Mouse (Mus musculus): ENCODE measurements around the gene Nos1. TPM values are rescaled to one million over a fixed set of nuclear protein-coding genes. Genes with fewer than 3 reads are reported as not detected.
A peak's percentile ranks its signal among the peaks of the same experiment; 100 is the strongest.

The Nos1 gene
- polyA plus RNA-seq, 1 experiment = 0.15 TPM

GRCm38 (mm10) chr5:117977501-117978158 is 196.8 kb downstream of the Nos1 start:
- peaks cover 2% of the 10 kb centered on the region; the same call in 1 of the 2 replicates for H3K4me1 ChIP-seq (ENCODE audit: control insufficient read depth, insufficient read depth, low read length)
- peak overlapping the region; percentile 72 for H3K4me3 ChIP-seq (replicated peaks; ENCODE audit: control insufficient read depth, low read depth, low read length)
- TF ChIP-seq POLR2A (IDR thresholded peaks at IDR 0.05; ENCODE audit: borderline replicate concordance, control insufficient read depth, low read depth, low read length) (no peak), CTCF (IDR thresholded peaks at IDR 0.05; ENCODE audit: control insufficient read depth, insufficient read depth, low read length) (no peak)
- no peak overlapping the region for H3K27ac ChIP-seq (ENCODE audit: control insufficient read depth, insufficient read depth, low read depth, low read length, poor library complexity)
- WGBS = 2% methylated on average over 30 of the region's 30 CpGs

GRCm38 (mm10) chr5:117978159-117978697 is 197.4 kb downstream of the Nos1 start:
- WGBS = 71% methylated on average over 17 of the region's 17 CpGs
- H3K4me1 ChIP-seq (ENCODE audit: control insufficient read depth, insufficient read depth, low read length) = peaks cover 2% of the 10 kb centered on the region; the same call in 1 of the 2 replicates
- no peak overlapping the region for H3K27ac ChIP-seq (ENCODE audit: control insufficient read depth, insufficient read depth, low read depth, low read length, poor library complexity)
- no peak for TF ChIP-seq CTCF (IDR thresholded peaks at IDR 0.05; ENCODE audit: control insufficient read depth, insufficient read depth, low read length)
- H3K4me3 ChIP-seq (replicated peaks; ENCODE audit: control insufficient read depth, low read depth, low read length) = no peak overlapping the region

- Histone ChIP-seq H3K4me1 (ENCODE audit: control insufficient read depth, insufficient read depth, low read length) (peaks cover 2% of the 10 kb centered on the region; the same call in 1 of the 2 replicates), H3K27ac (ENCODE audit: control insufficient read depth, insufficient read depth, low read depth, low read length, poor library complexity) (no peak overlapping the region), H3K4me3 (replicated peaks; ENCODE audit: control insufficient read depth, low read depth, low read length) (no peak overlapping the region)
- TF ChIP-seq CTCF (IDR thresholded peaks at IDR 0.05; ENCODE audit: control insufficient read depth, insufficient read depth, low read length) (no peak), POLR2A (IDR thresholded peaks at IDR 0.05; ENCODE audit: borderline replicate concordance, control insufficient read depth, low read depth, low read length) (no peak)
- WGBS = 87% methylated on average over 5 of the region's 5 CpGs
Measured at GRCm38 (mm10) chr5:117979082-117979481, 198.2 kb downstream of the Nos1 start.

- TF ChIP-seq CTCF (IDR thresholded peaks at IDR 0.05; ENCODE audit: control insufficient read depth, insufficient read depth, low read length) = no peak
- TF ChIP-seq POLR2A (IDR thresholded peaks at IDR 0.05; ENCODE audit: borderline replicate concordance, control insufficient read depth, low read depth, low read length) = no peak
- H3K4me1 ChIP-seq (ENCODE audit: control insufficient read depth, insufficient read depth, low read length) = peaks cover 2% of the 10 kb centered on the region; the same call in 1 of the 2 replicates
- no peak overlapping the region for H3K4me3 ChIP-seq (replicated peaks; ENCODE audit: control insufficient read depth, low read depth, low read length)
- no peak overlapping the region for H3K27ac ChIP-seq (ENCODE audit: control insufficient read depth, insufficient read depth, low read depth, low read length, poor library complexity)
- 84% methylated on average over 8 of the region's 8 CpGs for WGBS
Measured at GRCm38 (mm10) chr5:117980921-117981320, 200.1 kb downstream of the Nos1 start.

GRCm38 (mm10) chr5:117981943-117982342 is 201.1 kb downstream of the Nos1 start:
- peaks cover 2% of the 10 kb centered on the region; the same call in 1 of the 2 replicates for H3K4me1 ChIP-seq (ENCODE audit: control insufficient read depth, insufficient read depth, low read length)
- TF ChIP-seq CTCF (IDR thresholded peaks at IDR 0.05; ENCODE audit: control insufficient read depth, insufficient read depth, low read length) (no peak), POLR2A (IDR thresholded peaks at IDR 0.05; ENCODE audit: borderline replicate concordance, control insufficient read depth, low read depth, low read length) (no peak)
- H3K4me3 ChIP-seq (replicated peaks; ENCODE audit: control insufficient read depth, low read depth, low read length) = no peak overlapping the region
- WGBS = 82% methylated on average over 5 of the region's 5 CpGs
- H3K27ac ChIP-seq (ENCODE audit: control insufficient read depth, insufficient read depth, low read depth, low read length, poor library complexity) = no peak overlapping the region

GRCm38 (mm10) chr5:117986327-117986726 is 205.5 kb downstream of the Nos1 start:
- no peaks in the 10 kb centered on the region for H3K4me1 ChIP-seq (ENCODE audit: control insufficient read depth, insufficient read depth, low read length)
- H3K4me3 ChIP-seq (replicated peaks; ENCODE audit: control insufficient read depth, low read depth, low read length) = no peak overlapping the region
- 81% methylated on average over 4 of the region's 4 CpGs for WGBS
- no peak overlapping the region for H3K27ac ChIP-seq (ENCODE audit: control insufficient read depth, insufficient read depth, low read depth, low read length, poor library complexity)
- TF ChIP-seq CTCF (IDR thresholded peaks at IDR 0.05; ENCODE audit: control insufficient read depth, insufficient read depth, low read length) = no peak
- no peak for TF ChIP-seq POLR2A (IDR thresholded peaks at IDR 0.05; ENCODE audit: borderline replicate concordance, control insufficient read depth, low read depth, low read length)

GRCm38 (mm10) chr5:117987891-117988290 is 207.1 kb downstream of the Nos1 start:
- 94% methylated on average over 3 of the region's 3 CpGs for WGBS
- H3K4me3 ChIP-seq (replicated peaks; ENCODE audit: control insufficient read depth, low read depth, low read length) = no peak overlapping the region
- no peaks in the 10 kb centered on the region for H3K4me1 ChIP-seq (ENCODE audit: control insufficient read depth, insufficient read depth, low read length)
- H3K27ac ChIP-seq (ENCODE audit: control insufficient read depth, insufficient read depth, low read depth, low read length, poor library complexity) = no peak overlapping the region
- TF ChIP-seq POLR2A (IDR thresholded peaks at IDR 0.05; ENCODE audit: borderline replicate concordance, control insufficient read depth, low read depth, low read length) = no peak
- no peak for TF ChIP-seq CTCF (IDR thresholded peaks at IDR 0.05; ENCODE audit: control insufficient read depth, insufficient read depth, low read length)

- TF ChIP-seq POLR2A (IDR thresholded peaks at IDR 0.05; ENCODE audit: borderline replicate concordance, control insufficient read depth, low read depth, low read length) = no peak
- TF ChIP-seq CTCF (IDR thresholded peaks at IDR 0.05; ENCODE audit: control insufficient read depth, insufficient read depth, low read length) = no peak
- Histone ChIP-seq H3K4me1 (ENCODE audit: control insufficient read depth, insufficient read depth, low read length) (no peaks in the 10 kb centered on the region), H3K27ac (ENCODE audit: control insufficient read depth, insufficient read depth, low read depth, low read length, poor library complexity) (no peak overlapping the region), H3K4me3 (replicated peaks; ENCODE audit: control insufficient read depth, low read depth, low read length) (no peak overlapping the region)
- 81% methylated on average over 9 of the region's 9 CpGs for WGBS
Measured at GRCm38 (mm10) chr5:117988367-117988766, 207.5 kb downstream of the Nos1 start.
